Mouse (Mus musculus): ENCODE measurements around the gene Cdc34. TPM values are rescaled to one million over a fixed set of nuclear protein-coding genes. Genes with fewer than 3 reads are reported as not detected.

Gene Cdc34
- 100 to 1,000 TPM; 158 to 159 TPM for total RNA-seq (2021)
- long read RNA-seq, experiment 1, transcript Cdc34-201 (5 exons, 1,266 nt), result major isoform, 97 of 179 reads
- long read RNA-seq, experiment 1, transcript Cdc34-205 (5 exons, 979 nt), result minor isoform, 8 of 179 reads
- long read RNA-seq, experiment 1, partial matches to known transcripts, result 3 of 179 reads
- long read RNA-seq, experiment 1, other reads (novel, unspliced or antisense), result 66 of 179 reads
- long read RNA-seq, experiment 2, transcript Cdc34-201 (5 exons, 1,266 nt), result major isoform, 78 of 150 reads
- long read RNA-seq, experiment 2, partial matches to known transcripts, result 1 of 150 reads
- long read RNA-seq, experiment 2, other reads (novel, unspliced or antisense), result 63 of 150 reads

DNA sequence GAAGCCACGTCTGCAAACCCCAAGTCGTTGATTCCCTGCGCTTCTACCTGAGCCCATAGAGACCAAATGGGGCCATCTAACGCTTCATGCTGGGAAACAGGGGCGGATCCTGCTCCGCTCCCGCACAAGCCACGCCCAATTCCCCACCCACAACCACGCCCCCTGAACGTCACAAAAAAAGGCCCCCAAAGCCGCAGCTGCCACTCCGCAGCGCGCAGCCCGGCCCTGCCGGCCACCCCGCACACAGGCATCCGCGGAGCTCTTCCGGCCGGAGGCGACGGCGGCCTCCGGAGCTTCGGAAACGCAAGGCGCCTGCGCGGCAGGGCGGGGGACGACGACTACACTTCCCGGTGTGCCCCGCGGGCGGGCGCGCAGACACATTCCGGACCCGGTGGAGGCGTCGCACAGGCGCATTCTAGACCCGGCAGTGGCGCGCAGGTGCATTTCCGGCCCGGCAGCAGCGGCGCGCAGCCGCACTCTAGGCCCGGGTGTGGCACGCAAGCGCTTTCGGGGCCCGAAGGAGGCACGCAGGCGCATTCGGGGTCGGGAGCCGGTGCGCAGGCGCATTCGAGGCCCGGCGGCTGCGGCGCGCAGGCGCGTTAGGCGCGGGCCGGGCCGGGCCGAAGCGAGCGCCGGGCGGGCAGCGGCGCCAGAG is at the start of gene Cdc34:
TSS of gene Cdc34 (plus strand) at position 605 of the 655 bp plus-strand sequence.
- intact Hi-C loops (cut with DNase I), result no loop called here
- DNase-seq, result peak; percentile 99

DNA sequence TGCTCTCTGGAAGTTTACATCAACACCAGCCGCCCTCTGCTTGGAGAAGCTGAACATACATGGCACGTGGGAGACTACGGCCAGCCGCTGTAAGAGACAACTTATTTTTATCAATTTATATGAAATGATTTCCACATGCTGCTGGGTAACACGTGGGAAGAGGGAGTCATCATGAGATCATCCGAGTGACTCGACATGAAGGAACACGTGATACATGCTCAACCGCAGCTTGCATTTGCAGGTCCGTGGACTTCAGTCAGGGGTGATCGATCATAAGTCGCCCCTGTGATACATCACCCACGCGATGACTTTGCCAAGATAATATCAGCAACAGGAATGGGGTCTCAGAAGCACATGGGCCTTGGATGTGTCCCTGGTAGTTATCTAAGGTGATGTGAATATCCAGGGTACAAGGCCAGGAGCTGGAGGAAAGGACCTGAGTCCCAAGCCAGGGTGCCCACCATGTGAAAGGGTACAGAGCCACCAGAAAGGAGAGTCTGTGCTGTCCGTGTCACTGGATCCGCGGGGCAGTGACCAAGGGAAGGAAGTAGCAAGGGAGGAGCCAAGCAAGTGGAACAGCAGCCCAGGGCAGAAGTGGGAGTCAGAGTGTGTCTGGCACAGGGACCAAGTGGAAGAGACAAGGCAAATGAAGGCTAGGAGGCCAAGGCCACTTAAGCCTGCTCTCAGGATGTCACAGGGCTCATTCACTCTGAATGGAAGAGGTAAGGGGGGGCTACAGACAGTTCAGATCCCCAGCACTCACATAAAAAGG is 48.8 kb upstream of the Cdc34 start:
- no peak for DNase-seq
- intact Hi-C loops (cut with DNase I), result no loop called here

DNA sequence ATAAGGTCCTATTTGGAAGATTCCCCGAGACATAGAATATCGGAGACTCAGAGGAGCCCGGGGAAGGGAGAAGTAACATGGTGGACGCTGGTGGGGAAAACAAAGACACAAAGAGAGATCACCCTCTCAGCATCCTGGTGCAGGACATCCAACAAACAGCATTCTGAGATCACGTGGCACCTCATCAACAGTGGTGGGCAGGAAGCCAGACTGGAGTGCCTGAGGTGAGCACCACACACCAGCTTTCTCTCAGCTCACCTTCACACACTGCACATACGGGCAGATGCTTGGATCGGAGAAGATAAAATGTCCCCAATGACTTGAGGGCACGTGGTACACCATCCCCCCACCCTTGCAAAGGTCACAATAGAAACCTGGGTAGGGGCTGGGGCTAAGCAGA is 45.7 kb upstream of the Cdc34 start:
- no peak for DNase-seq
- intact Hi-C loops (cut with DNase I), result no loop called here

DNA sequence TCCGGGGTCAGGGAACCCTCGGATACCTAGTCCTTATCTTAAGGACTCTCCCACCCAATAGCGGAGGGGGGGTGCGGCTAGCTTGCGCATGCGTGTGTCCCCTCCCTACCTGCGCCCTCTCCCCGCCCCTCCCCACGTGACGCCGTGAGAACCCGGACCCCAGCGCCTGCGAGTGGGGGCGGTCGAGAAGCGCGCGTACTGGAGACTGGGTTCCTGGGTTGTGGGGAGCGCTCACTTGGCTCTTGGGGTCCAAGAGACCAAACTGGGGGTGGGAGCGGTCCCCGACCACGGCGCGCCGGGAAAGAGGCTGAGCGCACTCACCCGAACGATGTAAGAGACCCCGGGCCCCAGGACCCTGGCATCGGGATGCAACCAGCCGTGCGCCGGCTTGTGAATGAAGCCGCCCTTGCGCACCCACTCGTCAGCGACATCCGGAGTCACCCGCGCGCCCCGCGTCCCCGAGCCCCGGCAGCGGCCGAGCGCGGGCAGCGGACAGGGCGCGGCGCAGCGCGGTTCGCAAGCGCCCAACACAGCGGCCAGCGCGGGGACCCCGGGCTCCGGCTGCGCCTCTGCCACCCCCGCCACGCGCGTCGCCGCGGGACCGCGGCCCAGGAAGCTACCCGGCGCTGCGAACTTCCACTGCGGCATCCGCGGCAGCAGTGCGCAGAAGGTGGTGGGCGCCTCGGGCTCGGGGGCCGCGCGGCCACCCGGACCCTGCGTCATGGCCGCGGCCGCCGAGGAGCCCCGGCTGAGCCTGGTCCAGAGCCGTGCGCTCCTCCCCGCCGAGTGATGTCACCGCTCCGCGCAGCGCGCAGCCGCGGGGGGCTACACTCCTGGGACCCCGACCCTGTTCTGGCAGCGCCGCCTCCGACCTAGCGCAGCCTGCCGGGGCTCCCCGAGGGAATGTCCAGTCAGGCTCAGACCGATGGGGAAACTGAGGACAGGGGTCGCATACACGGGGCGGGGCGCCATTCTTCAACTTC is 44.6 kb upstream of the Cdc34 start, which contains the start of gene Shc2:
TSS of gene Shc2 (minus strand) at position 791 of the 983 bp plus-strand sequence.
- peak; percentile 42 to 53 for DNase-seq
- intact Hi-C loops (cut with DNase I), result no loop called here

DNA sequence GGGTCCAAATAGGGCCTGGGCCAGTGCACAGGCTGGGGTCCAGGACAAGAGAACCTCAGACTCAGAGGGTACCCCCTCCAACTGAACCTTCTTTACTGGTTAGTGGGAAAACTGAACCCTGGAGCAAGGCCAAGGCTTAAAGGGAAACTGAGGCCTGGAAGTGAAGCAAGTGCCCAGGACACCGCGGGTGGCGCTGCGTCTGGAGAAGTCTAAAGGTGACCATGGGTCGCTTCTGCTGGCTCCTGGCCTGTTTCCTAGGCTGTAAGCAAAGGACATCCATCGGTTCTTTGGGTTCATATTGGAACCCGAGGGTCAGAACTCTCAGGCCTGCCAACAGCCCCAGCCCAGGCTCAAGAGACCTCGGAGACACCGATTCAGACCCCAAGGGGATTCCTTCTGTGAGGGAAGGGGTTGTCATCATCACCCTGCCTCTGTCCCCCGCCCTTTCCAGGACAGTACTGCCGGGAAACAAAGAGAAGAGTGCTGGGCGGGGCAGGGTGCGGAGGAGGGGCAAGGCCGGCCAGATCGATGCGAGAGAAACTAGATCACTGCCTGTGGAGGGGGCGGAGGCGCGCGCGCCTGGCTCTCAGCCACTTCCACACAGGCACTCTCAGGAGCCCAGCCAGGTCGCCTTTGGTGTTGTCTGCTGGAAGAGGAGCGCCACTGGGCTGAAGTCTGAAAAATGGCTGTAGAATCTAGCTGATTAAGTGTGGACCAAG is 43.4 kb upstream of the Cdc34 start:
- peak; percentile 48 to 60 for DNase-seq

DNA sequence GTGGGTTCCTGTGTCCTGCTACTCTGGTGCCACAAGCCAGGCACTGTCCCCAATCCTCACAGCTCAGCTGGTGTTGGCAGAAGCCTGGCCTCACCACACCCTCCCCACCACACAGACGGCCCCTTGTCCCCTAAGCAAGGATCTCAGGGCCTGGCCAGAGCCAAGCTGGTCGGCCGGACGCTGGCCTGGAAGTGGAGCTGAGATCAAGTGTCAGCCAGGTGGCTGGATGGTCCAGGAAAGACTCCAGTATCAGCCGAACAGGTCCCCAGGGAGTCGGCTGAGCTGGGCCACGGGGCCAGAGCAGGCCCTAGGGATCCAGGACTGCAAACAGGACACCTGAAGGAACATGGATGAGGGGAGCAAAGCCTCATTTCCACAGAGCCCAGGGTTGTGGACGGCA is 36.3 kb upstream of the Cdc34 start, which contains the start of gene Odf3l2:
TSS of gene Odf3l2 (minus strand) at position 28 of the 400 bp plus-strand sequence.
- no peak for DNase-seq
- intact Hi-C loops (cut with DNase I), result no loop called here

More for the DNA sequence above, 43.4 kb upstream of the Cdc34 start:
- intact Hi-C loops (cut with DNase I), result no loop called here

DNA sequence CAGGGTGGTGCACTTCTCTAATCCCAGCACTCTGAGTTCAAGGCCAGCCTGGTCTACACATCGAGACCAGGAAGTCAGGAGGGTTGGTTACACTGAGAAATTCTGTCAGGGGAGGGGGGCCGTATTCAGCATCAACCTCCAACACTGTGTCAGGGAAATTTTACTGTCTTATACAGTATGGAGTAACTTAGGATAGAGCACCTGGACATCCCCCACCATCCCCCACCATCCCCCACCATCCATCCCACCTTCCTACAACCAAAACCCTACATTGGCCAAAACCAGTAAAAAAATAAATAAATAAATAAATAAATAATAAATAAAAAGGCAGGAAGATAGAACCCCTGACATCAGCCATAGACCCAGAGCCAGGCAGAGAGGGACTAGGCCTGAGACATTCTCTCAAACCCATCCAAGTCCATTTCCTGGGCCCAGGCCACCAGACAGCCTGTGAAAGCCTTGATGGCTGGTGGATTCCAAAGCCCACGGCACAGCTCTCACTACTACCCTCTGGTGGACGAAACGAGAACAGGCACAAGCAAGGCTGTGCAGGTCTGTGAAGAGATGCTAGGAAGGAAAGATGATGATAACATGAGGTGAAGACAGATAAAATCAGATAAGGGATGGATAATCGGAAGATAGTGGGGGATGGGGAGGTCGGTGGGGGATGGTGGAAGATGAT is 32.8 kb upstream of the Cdc34 start:
- intact Hi-C loops (cut with DNase I), result loop anchor here (1.0 kb wide), 1 partner anchor 54 kb away; no protein-coding TSS in a partner anchor
- peak; percentile 75 to 86 for DNase-seq

DNA sequence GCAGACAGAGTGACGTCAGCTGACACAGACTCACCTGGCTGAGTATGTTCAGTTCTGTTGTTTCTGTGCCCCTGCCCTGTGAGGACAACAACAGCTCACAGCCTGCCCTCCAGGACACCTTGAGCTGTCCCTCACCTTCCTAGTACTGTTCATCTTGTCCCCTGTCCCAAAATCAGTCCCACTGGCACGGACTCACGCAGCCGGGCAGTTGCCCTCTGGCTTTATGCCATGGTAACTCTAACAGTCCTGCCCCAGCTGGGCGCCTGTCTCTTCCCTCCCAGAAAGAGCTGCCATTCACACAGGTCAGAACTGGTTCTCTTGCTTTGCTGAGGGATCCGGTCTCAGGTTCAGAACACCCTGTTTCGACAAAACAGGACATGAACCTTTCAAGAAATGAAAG is 29.2 kb upstream of the Cdc34 start:
- peak in 1 of 2 experiments; percentile 30 for DNase-seq
- intact Hi-C loops (cut with DNase I), result no loop called here

DNA sequence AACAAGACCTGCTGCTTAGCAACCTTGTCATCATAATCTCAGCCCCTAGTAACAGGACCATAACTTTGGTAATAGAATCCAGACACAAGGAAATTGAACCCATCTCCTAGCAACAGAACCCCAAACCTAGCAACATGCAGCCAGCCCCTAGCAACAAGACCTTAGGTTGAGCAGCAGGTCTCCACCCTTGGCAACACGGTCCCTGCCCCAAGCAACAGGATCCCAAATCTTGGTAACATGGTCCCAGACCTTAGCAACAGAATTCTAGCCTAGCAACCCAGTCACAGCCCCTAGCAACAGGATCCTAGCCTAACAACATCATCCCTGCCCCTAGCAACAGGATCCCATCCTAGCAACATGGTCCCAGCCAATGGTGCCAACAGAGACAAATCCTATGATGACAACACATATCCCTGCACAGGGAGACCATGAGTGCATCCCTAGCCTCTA is 27.0 kb upstream of the Cdc34 start:
- DNase-seq, result no peak
- intact Hi-C loops (cut with DNase I), result no loop called here

DNA sequence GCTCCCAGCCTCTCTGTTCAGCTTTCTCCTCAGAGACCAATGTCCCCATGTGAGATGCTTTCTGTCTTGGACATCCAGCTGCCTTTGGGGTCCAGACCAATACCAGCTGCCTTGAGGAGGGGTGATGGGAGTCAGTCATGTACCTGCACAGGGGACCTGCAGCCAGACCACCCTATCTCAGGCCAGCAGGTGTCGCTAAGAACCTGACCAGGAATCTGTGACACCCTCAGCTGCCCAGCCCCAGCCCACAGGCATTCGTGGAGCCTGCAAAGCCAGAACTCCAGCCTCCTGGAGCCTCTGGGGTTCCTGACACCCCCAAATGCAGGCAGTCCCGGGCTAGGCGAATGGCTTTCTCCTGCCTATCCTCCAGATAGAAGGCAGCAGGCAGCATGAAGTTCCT is 23.2 kb upstream of the Cdc34 start:
- no peak for DNase-seq
- intact Hi-C loops (cut with DNase I), result no loop called here

DNA sequence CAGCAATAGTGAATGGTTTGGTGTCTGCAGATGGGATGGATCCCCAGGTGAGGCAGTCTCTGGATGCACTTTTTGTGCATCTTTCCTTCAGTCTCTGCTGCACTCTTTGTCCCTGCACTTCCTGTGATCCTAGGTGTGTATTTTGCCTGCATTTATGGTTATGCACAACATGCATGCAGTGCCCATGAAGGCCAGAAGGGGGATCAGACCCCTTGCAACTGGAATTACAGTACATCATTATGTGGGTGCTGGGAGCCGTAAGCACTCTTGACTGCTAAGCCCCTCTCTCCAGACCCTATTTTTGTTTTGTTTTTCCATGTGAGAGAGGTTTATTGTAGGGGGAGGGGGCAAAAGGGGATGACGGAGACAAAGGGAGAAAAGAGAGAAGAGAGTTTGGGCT is 21.7 kb upstream of the Cdc34 start:
- no peak for DNase-seq
- intact Hi-C loops (cut with DNase I), result no loop called here

DNA sequence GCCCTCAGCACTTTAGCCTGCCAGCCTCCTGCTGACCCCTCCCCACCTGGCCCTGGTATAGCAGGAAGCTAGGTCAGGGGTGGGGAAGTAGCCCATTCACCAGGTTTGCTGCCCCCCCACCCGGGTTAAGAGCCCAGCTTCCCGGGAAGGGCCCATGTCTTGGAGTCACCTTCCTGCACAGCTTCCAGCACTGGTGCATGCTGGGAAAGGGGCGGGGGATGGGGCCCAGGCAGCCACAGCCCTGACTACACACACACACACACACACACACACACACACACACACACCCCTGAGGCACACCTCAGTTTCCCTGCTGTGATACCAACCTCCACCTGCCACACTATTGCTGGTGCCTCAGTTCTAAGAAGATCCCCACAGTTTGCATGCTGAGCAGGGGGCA is 20.1 kb upstream of the Cdc34 start:
- DNase-seq, result no peak
- intact Hi-C loops (cut with DNase I), result no loop called here

DNA sequence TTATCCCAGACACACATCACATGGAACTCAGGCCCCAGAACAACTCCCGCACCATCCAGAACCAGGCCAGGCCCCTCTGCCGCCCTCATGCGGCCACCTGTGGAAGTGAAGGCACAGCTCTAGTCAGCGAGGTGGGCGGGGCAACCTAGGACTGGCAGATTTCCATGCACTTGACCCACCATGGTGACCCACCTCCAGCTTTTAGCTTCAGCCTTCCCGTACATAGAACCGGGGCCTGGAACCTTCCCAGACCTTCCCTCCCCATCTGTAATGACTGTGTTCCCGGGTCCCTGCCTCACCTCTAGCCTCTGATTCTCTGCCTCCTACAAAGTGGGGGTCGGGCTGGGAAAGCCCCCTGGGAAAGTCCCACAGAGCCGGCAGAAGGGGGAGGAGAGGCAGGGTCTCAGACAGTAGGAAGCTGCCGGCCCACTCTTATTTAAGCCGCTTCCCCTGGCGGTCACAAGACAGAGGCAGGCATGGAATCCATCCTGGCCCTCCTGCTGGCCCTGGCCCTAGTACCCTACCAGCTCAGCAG is 17.8 kb upstream of the Cdc34 start, which contains the start of gene Madcam1:
TSS of gene Madcam1 (plus strand) at position 429 of the 535 bp plus-strand sequence.
- intact Hi-C loops (cut with DNase I), result no loop called here
- DNase-seq, result peak; percentile 71 to 79

DNA sequence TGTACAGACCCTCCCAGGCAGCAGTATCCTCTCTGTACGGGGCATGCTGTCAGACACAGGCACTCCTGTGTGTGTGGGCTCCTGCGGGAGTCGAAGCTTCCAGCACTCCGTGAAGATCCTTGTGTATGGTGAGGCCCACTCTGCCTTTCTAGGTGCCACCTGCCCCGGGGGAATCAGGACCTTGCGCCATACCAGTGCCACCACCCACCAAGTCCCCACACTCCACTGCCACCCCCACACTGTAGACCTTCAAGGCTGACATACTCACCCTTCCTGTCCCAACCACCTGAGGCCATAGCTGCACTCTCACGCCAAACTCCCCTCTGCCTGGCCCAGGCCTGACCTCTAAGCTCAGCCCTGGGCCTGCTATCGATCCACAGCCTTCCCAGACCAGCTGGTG is 16.9 kb upstream of the Cdc34 start:
- intact Hi-C loops (cut with DNase I), result no loop called here
- DNase-seq, result no peak

DNA sequence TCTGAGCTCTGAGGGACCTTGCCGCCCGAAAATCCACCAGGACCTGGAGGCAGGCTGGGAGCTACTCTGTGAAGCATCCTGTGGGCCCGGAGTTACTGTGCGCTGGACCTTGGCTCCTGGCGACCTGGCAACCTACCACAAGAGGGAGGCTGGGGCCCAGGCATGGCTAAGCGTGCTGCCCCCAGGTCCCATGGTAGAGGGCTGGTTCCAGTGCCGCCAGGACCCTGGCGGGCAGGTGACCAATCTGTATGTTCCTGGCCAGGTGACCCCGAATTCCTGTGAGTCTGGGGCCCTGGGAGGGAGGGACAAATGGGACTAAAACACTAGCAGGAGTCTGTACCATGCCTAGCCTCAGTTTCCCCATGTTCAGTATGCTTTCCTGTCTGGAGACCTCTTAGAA is 15.5 kb upstream of the Cdc34 start:
- DNase-seq, result no peak
- intact Hi-C loops (cut with DNase I), result no loop called here

DNA sequence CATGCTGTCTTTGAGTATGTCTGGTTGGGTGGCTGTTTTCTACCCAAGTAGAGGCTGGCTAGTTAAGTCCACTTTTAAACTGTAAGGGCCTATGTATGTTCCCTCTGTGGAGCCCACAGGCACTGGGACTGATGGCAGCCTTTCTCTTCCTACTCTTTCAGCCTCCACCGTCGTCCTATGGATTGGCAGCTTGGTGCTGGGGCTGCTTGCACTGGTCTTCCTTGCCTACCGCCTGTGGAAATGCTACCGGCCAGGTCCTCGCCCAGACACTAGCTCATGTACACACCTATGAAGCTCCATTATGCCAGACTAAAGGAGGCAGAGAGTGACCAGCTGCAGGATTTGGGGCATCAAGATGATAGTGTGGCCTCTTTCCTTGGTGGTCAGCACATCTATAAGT is 13.9 kb upstream of the Cdc34 start:
- intact Hi-C loops (cut with DNase I), result loop anchor here (1.0 kb wide), 1 partner anchor 73 kb away; no protein-coding TSS in a partner anchor

DNA sequence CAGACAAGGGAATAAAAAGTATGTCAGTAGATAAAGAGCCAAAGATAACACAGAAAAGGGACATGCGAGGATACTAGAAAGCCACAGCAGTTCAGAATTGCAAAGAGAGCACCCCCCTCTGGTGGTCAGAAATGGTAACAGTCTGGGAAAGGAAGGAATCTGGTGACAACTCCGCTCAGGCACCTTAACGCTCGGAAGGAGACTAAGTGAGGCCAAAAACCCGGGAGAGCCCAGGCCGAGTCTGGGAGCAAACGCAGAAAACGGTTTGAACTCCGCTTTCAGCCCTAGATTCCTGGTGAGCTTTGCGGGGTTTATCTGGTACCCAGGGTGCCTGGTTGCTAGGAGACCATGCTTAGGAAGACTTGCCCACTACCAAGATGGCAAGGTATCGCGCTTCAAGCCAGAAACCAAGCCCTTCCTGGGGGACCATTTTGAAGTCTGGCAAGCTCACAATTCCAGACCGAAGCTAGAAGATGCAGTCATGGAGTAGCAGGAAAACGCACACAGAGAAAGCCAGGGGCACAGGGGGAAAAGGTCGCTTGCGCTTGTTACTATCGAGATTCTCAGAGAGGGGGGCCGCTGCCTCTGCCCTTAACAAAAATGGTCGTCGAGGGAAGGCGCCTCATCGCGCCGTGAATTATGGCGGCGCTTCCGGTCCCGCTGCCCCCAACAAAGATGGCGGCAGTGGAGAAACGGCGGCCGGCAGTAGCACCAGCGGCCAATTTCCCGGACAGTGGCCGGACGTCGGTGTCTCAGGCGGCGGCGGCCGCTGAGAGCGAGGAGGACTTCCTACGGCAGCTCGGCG is 13.0 kb upstream of the Cdc34 start, which contains the start of gene Tpgs1:
TSS of gene Tpgs1 (plus strand) at position 599 of the 805 bp plus-strand sequence.
- intact Hi-C loops (cut with DNase I), result loop anchor here (1.0 kb wide), 1 partner anchor 74 kb away; no protein-coding TSS in a partner anchor
- peak; percentile 88 to 92 for DNase-seq

More for the DNA sequence above, 13.9 kb upstream of the Cdc34 start:
- DNase-seq, result no peak
